Mouse (Mus musculus) megakaryocyte, embryonic 14.5 days (primary cell): ENCODE results near the gene Gpc1.

Experiments
- FLI1 ChIP-seq: IDR thresholded peaks from 2 replicates; pipeline ENCODE4 v1.6.1; 2012; ENCODE audit warnings: low read length, inconsistent platforms, mixed read lengths
- GATA1 ChIP-seq: IDR thresholded peaks from 3 replicates; pipeline ENCODE4 v1.6.1; 2012; ENCODE audit warnings: mixed read lengths, low read length, inconsistent platforms, borderline replicate concordance

DNA sequence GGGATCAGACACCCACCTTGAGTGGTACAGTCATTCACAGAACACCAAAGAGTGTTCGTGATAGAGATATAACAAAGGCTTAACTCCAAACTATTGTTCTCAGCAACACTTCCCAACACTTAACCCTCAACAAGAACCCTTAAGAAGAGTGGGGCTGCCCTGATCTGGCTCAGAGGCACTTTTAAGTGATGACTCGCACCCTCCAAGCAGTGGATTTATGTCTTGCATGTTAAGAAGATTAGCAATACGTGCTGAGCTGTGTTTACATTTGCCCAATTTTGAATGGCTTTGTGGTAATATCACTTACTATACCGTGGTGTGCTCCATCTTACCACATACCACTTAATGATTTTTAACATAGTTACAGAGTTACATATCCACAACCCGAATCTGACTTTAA, 26.3 kb upstream of the Gpc1 start:
- TF ChIP-seq GATA1 (no peak), FLI1 (no peak)
